Mouse (Mus musculus) ES-Bruce4 (cell line): ENCODE measurements at regions not wholly inside any gene's neighbourhood (a gene's known extent, or its start where the extent isn't known, plus 50 kb on each side); places are given as distances from the start of the nearest gene placed in this dataset.

Source experiments
- H3K27ac ChIP-seq: 2 replicates; pipeline ENCODE4 v1.5.1; 2012; ENCODE audit warnings: low read length, inconsistent platforms; ENCODE audit not compliant: insufficient read depth
- H3K27me3 ChIP-seq: 2 replicates; pipeline ENCODE4 v1.6.1; 2012; ENCODE audit warnings: mild to moderate bottlenecking, low read length, inconsistent platforms; ENCODE audit not compliant: control insufficient read depth, poor library complexity, insufficient read depth, severe bottlenecking
- H3K36me3 ChIP-seq: 2 replicates; pipeline ENCODE4 v1.6.1; 2012; ENCODE audit warnings: inconsistent platforms, mild to moderate bottlenecking, low read length, moderate library complexity; ENCODE audit not compliant: control insufficient read depth, poor library complexity, insufficient read depth, severe bottlenecking
- H3K4me1 ChIP-seq: one replicate; pipeline ENCODE4 v1.8.1; 2011; ENCODE audit warnings: low read length; ENCODE audit not compliant: control insufficient read depth, insufficient read depth
- H3K4me3 ChIP-seq: 2 replicates; pipeline ENCODE4 v1.5.1; 2011; ENCODE audit warnings: low read depth, mild to moderate bottlenecking, low read length
- H3K9ac ChIP-seq: 2 replicates; pipeline ENCODE4 v1.6.1; 2012; ENCODE audit warnings: low read depth, mild to moderate bottlenecking, inconsistent platforms; ENCODE audit not compliant: poor library complexity, severe bottlenecking
- H3K9me3 ChIP-seq: replicated peaks from 2 replicates; pipeline ENCODE4 v1.6.1; 2012; ENCODE audit warnings: mild to moderate bottlenecking, low read length, inconsistent platforms; ENCODE audit not compliant: control insufficient read depth, poor library complexity, insufficient read depth, severe bottlenecking
- CTCF ChIP-seq: IDR thresholded peaks from one replicate; pipeline ENCODE4 v1.8.1; 2011; ENCODE audit warnings: low read depth, low read length
- EP300 ChIP-seq: IDR thresholded peaks from 2 replicates; pipeline ENCODE4 v1.6.1; 2011; ENCODE audit warnings: low read depth, low read length; ENCODE audit not compliant: insufficient read depth
- POLR2A ChIP-seq: IDR thresholded peaks from one replicate; pipeline ENCODE4 v1.8.1; 2011; ENCODE audit warnings: low read length; ENCODE audit not compliant: insufficient read depth

DNA sequence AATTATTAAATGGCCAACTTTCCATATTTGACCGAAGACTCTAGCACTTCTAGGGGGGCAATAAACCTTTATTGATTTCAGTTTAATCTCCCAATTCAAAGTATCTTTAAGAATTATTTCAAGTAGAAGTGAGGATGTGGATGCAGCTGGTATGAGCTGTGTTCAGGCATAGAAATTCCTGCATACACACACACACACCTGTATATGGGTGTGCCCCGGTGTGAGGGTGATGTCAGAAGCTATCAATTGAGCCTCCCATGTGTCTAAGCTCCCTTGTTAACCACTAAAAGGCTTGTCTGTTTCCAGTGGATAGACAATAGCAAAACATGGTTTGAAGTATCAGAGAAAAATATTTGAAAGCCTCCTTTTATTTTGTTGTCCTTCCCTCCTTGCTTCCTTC lies 114.3 kb downstream of the Foxa2 start:
- Histone ChIP-seq H3K27ac (no peak overlapping the region), H3K4me1 (no peaks in the 10 kb centered on the region), H3K9ac (no peak overlapping the region), H3K36me3 (no peaks in the 10 kb centered on the region), H3K9me3 (no peaks in the 10 kb centered on the region), H3K4me3 (no peak overlapping the region), H3K27me3 (no peaks in the 10 kb centered on the region)
- TF ChIP-seq EP300 (no peak), POLR2A (no peak), CTCF (no peak)

DNA sequence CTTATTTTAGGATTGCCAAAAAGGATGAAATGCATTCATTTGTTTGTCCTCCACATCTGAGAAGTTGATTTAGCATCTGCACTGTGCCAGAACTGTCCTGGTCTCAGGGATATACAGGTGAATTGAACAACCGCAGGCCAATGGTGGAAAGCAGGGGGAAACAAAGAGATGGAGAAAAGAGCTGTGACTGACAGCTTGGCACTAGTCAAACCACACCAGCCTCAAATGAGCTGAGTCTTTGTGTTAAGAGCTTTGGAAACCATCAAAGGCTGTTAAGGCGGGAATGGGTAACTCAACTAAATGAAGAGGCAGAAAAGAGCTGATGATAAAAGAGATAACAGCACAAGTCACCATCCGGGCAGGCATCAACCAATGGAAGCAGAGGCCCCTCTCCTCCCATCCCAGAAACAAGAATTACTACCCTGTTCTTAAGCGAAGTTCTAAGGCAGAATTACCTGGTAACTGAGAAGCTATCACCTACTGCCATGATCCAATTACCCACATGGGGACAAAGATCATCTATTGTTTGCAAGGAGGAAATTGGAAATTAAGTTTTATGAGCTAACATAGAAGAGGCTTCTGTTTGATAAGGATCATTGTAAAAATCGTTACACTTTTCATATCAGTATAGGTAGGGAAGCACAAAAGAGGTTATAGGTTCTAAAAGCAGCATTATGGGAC lies 117.6 kb downstream of the Foxa2 start:
- Histone ChIP-seq H3K9ac (no peak overlapping the region), H3K27ac (no peak overlapping the region), H3K27me3 (no peaks in the 10 kb centered on the region), H3K36me3 (no peaks in the 10 kb centered on the region), H3K9me3 (no peaks in the 10 kb centered on the region), H3K4me1 (no peaks in the 10 kb centered on the region), H3K4me3 (no peak overlapping the region)
- TF ChIP-seq CTCF (no peak), POLR2A (no peak), EP300 (no peak)

DNA sequence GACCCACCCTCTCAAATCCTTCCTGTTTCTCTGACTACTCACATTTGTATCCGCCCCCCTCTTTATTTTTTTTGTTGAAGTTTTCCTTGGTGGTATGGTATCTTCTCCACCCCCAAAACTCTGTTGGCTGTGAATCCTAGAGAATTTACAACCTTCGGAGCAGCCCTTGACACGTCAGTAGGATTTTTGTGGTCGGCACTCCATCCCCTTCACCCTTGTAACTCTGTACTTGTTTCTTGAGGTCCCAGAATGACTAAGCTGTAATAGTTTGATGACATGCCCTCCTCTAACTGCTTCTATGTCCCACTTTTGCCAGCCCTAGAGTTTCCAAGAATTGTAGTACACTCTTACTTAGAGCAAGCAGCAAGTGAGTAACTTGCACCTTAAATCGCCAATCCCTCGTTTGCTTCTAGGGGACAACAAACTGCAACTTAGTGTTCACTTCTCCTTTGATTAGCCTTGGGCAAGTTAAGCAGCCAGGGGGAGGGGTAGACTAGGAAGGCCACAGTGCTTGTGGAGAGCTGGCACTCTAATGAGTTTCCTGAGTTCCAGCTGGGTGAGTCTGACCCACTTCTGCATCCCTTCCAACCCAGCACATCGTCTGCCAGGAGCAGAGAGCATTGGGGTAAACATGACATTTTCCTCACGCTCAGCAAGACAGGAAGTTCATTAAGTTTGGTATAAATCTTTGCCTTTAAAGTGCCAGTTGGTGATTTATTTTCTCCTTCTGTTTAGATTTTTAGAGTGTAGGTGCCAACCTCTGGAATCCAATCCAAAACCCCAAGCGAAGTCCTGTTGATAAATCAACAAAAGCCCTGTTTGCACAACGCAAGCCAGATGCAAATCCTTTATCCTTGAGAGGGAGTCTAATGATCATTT lies 118.7 kb downstream of the Foxa2 start:
- no peaks in the 10 kb centered on the region for H3K4me1 ChIP-seq
- H3K36me3 ChIP-seq: no peaks in the 10 kb centered on the region
- TF ChIP-seq EP300: no peak
- TF ChIP-seq CTCF: no peak
- TF ChIP-seq POLR2A: no peak
- no peak overlapping the region for H3K4me3 ChIP-seq
- H3K27me3 ChIP-seq: no peaks in the 10 kb centered on the region
- no peak overlapping the region for H3K9ac ChIP-seq
- no peaks in the 10 kb centered on the region for H3K9me3 ChIP-seq
- no peak overlapping the region for H3K27ac ChIP-seq

DNA sequence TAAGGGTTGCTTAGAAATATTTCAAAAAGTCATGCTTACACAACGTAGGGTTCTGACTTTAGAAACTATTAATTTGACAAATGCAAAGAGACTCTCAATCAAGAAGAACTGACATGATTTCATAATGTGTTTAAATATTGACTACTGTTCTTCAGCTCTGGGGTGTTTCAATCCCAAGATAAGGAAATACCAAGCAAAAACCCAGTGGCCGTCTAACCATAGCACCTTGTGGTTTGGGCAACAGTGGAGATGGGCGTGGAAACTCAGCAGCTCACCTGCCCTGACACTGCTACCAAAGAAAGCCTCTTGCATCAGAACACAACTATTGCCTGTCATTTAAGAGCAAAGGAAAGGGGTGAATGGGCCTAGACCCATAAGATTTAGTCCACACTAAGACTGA lies 119.9 kb downstream of the Foxa2 start:
- Histone ChIP-seq H3K4me3 (no peak overlapping the region), H3K27me3 (no peaks in the 10 kb centered on the region), H3K36me3 (no peaks in the 10 kb centered on the region), H3K4me1 (no peaks in the 10 kb centered on the region), H3K27ac (no peak overlapping the region), H3K9me3 (no peaks in the 10 kb centered on the region), H3K9ac (no peak overlapping the region)
- TF ChIP-seq CTCF: no peak
- TF ChIP-seq EP300: no peak
- no peak for TF ChIP-seq POLR2A

DNA sequence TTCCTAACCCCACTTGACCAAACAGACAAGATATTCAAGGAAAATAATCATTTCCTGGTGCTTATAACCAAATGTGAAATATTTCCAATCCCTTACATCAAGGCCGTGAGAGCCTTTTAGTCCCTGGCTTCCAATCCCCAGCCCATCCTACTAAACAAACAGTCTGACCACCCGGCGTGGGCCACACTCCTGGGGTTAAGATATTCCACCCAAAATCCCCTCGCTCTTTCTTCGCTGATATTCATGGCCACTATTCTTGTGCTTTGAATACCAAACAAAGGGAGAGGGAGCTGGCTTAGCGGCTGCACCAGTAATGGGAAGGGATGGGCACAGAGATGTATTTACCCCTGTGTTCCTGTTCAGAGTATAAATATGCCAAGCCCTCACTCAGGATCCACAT lies 139.4 kb downstream of the Foxa2 start:
- H3K9me3 ChIP-seq: no peaks in the 10 kb centered on the region

More for the DNA sequence above, 139.4 kb downstream of the Foxa2 start:
- no peak for TF ChIP-seq POLR2A
- TF ChIP-seq EP300: no peak
- TF ChIP-seq CTCF: no peak
- Histone ChIP-seq H3K27ac (no peak overlapping the region), H3K36me3 (no peaks in the 10 kb centered on the region), H3K4me3 (no peak overlapping the region), H3K4me1 (peaks cover 2% of the 10 kb centered on the region), H3K9ac (no peak overlapping the region), H3K27me3 (no peaks in the 10 kb centered on the region; the same call in none of the 2 replicates)
